Mouse (Mus musculus) lung, adult 18-20 months (tissue): ENCODE measurements at regions not wholly inside any gene's neighbourhood (a gene's known extent, or its start where the extent isn't known, plus 50 kb on each side); places are given as distances from the start of the nearest gene placed in this dataset.

Source experiments
- DNase-seq, 2 experiments: peaks; one replicate each; pipeline ENCODE4 v3.0.0; 2022; ENCODE audit warnings: mixed read lengths in 2 of 2

DNA sequence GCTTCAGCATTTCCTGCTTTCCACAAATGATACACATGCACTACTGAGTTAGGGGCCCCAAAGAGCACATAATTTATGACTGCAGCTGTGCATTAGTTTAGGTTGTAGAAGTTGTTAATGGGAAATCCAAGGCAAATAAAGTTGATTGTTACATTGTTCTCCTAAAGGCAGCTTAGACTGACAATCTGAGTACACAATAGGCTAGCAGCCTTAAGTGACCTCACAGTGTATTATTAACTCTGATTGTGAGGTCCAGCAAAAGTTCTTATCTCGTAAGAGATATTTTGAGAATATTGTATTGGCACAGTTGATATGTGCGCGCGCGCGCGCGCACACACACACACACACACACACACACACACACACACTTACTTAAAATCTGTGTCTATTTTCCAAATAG is 70.5 kb upstream of the Yae1d1 start:
- no peak for DNase-seq

DNA sequence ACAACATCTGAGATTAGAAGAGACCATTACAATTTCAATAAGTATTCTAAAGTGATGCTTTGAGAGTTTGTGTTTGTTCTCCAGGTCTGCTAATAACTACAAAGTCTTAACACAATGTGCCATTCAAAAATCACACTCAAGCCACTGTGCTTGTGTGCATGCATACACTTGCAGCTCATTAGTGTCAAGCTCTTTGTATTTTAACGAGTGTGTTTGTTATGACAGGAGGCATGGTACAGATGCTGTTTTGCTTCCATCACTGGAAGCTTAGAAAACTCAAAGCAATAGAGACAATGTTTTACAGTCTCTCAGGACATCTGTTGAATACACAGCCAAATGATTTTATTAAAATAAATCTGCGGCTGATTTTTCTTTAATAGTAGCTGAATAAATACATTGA is 67.1 kb upstream of the Yae1d1 start:
- DNase-seq: no peak

DNA sequence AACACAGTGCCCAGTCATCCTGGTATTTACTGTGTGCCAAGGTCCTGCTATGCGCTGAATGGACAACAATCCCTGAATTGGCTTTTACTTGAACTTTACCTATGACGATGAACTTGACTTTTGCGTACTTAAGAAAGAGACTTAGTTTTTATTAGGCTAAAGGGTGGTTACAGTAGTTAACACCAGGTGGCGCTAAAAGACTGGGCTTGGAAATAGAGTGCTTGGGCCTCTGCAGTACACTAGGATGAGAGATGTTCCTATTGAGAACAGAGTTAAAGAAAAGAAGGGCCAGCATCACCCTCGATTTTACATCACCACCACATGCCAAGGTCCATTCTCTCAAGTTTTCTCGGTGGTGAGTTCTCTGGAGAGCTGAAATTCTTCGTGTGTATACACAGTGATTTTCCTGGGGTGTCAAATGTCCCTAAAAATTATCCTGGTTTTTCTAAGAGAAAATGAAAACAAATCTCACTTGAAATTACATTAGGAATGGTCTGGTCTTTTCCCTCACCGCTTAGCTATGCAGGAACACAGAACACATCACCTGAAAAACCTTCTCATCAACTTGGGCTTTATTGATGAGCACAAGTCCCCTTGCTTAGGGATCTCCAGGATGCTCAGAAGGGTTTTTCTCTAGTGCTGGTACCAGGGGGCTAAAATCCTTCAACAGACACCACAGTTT is 64.2 kb upstream of the Yae1d1 start:
- DNase-seq: peak; percentile 17 to 61

DNA sequence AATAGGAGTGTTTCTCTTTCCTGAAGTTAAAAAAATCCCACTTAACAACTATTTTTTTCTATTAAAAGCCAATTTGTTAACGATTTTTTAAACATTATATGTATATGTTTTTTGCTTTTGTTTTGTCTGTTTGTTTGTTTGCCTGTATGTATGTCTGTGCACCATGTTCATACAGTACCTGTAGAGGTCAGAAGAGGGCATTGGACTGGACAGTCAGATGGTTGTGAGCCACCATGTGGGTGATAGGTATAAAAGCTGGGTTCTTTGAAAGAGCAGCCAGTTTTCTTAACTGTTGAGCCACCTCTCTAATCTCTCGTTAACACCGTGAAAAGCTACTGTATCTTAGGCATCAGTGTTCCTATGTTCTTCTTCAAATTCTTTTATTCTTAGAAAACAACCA is 63.7 kb upstream of the Yae1d1 start:
- no peak for DNase-seq

DNA sequence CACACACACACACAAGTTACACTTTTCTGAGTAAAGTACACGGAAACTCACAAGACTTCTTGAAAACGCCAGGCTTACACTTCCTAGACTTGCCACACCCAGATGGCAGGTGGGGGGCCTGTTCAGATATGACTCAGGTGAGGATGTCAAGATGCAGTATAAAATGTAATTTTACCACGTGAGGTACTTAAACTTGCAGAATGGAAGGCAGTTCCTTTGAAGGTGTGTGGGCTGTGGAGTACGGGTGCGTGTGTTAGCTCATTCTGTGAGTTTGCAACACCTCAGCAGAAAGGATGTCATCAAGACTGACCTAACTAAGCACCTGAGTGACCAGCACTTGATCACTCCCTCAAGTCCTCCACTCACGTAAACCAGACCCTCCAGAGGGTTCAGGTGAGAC is 50.0 kb upstream of the Yae1d1 start:
- DNase-seq: no peak
